Mouse (Mus musculus): ENCODE data around the gene Srsf6. TPM values are rescaled to one million over a fixed set of nuclear protein-coding genes. Genes with fewer than 3 reads are reported as not detected.

The Srsf6 gene
- total RNA-seq, 4 experiments from 2014 or later = 91.5 to 133 (median 110) TPM

GRCm38 (mm10) chr2:162931674-162932650, 634 bp downstream of the Srsf6 start:
- peak; percentile 38 to 57 for DNase-seq (ENCODE audit: low spot score in 2 of 2)

- peak in 1 of 2 experiments; percentile 45 for DNase-seq (ENCODE audit: low spot score in 2 of 2)
Observed at GRCm38 (mm10) chr2:162932706-162933105, 1.4 kb downstream of the Srsf6 start.

- DNase-seq (ENCODE audit: low spot score in 2 of 2) = no peak
Observed at GRCm38 (mm10) chr2:162934421-162934820, 3.1 kb downstream of the Srsf6 start.

- no peak for DNase-seq (ENCODE audit: low spot score in 2 of 2)
Observed at GRCm38 (mm10) chr2:162935700-162936099, 4.4 kb downstream of the Srsf6 start.

GRCm38 (mm10) chr2:162939562-162939961, 8.2 kb downstream of the Srsf6 start:
- no peak for DNase-seq (ENCODE audit: low spot score in 2 of 2)

GRCm38 (mm10) chr2:162943148-162943846, 12.0 kb downstream of the Srsf6 start, which contains the start of gene L3mbtl1:
TSS of gene L3mbtl1 (plus strand) at chr2:162943472.
- DNase-seq (ENCODE audit: low spot score in 2 of 2) = peak in 1 of 2 experiments; percentile 50

- DNase-seq (ENCODE audit: low spot score in 2 of 2) = no peak
Observed at GRCm38 (mm10) chr2:162943931-162944330, 12.6 kb downstream of the Srsf6 start.

GRCm38 (mm10) chr2:162946964-162947363, 15.6 kb downstream of the Srsf6 start:
- DNase-seq (ENCODE audit: low spot score in 2 of 2) = no peak

- no peak for DNase-seq (ENCODE audit: low spot score in 2 of 2)
Observed at GRCm38 (mm10) chr2:162947736-162948135, 16.4 kb downstream of the Srsf6 start.

GRCm38 (mm10) chr2:162948221-162948620, 16.9 kb downstream of the Srsf6 start:
- DNase-seq (ENCODE audit: low spot score in 2 of 2) = no peak

- no peak for DNase-seq (ENCODE audit: low spot score in 2 of 2)
Observed at GRCm38 (mm10) chr2:162950776-162951175, 19.4 kb downstream of the Srsf6 start.

GRCm38 (mm10) chr2:162956843-162957242, 25.5 kb downstream of the Srsf6 start:
- DNase-seq (ENCODE audit: low spot score in 2 of 2) = no peak

GRCm38 (mm10) chr2:162961321-162961720, 30.0 kb downstream of the Srsf6 start:
- DNase-seq (ENCODE audit: low spot score in 2 of 2) = no peak

GRCm38 (mm10) chr2:162966734-162967133, 35.4 kb downstream of the Srsf6 start:
- no peak for DNase-seq (ENCODE audit: low spot score in 2 of 2)

GRCm38 (mm10) chr2:162968357-162968756, 37.0 kb downstream of the Srsf6 start:
- DNase-seq (ENCODE audit: low spot score in 2 of 2) = no peak

- no peak for DNase-seq (ENCODE audit: low spot score in 2 of 2)
Observed at GRCm38 (mm10) chr2:162969101-162969500, 37.8 kb downstream of the Srsf6 start.

GRCm38 (mm10) chr2:162970896-162971295, 39.6 kb downstream of the Srsf6 start:
- no peak for DNase-seq (ENCODE audit: low spot score in 2 of 2)

GRCm38 (mm10) chr2:162972752-162973151, 41.4 kb downstream of the Srsf6 start:
- DNase-seq (ENCODE audit: low spot score in 2 of 2) = no peak

- no peak for DNase-seq (ENCODE audit: low spot score in 2 of 2)
Observed at GRCm38 (mm10) chr2:162973206-162973605, 41.9 kb downstream of the Srsf6 start.

GRCm38 (mm10) chr2:162973637-162974036, 42.3 kb downstream of the Srsf6 start:
- DNase-seq (ENCODE audit: low spot score in 2 of 2) = peak in 1 of 2 experiments; percentile 23

- DNase-seq (ENCODE audit: low spot score in 2 of 2) = peak; percentile 49 to 54
Observed at GRCm38 (mm10) chr2:162975157-162975775, 43.9 kb downstream of the Srsf6 start.

GRCm38 (mm10) chr2:162976001-162976400, 44.7 kb downstream of the Srsf6 start:
- DNase-seq (ENCODE audit: low spot score in 2 of 2) = no peak
